Mouse (Mus musculus) ES-Bruce4 (cell line): ENCODE results near the gene Prss38. TPM values are rescaled to one million over a fixed set of nuclear protein-coding genes. Genes with fewer than 3 reads are reported as not detected.
"Not testable (repeated sequence)": the region's sequence is repeated elsewhere in the genome, so short reads cannot be mapped to it uniquely, and the experiment has no call there.

Experiments used
- H3K27ac ChIP-seq: 2 replicates; pipeline ENCODE4 v1.5.1; 2012; ENCODE audit warnings: low read length, inconsistent platforms; ENCODE audit not compliant: insufficient read depth
- H3K27me3 ChIP-seq: 2 replicates; pipeline ENCODE4 v1.6.1; 2012; ENCODE audit warnings: mild to moderate bottlenecking, low read length, inconsistent platforms; ENCODE audit not compliant: control insufficient read depth, poor library complexity, insufficient read depth, severe bottlenecking
- H3K36me3 ChIP-seq: 2 replicates; pipeline ENCODE4 v1.6.1; 2012; ENCODE audit warnings: inconsistent platforms, mild to moderate bottlenecking, low read length, moderate library complexity; ENCODE audit not compliant: control insufficient read depth, poor library complexity, insufficient read depth, severe bottlenecking
- H3K4me1 ChIP-seq: one replicate; pipeline ENCODE4 v1.8.1; 2011; ENCODE audit warnings: low read length; ENCODE audit not compliant: control insufficient read depth, insufficient read depth
- H3K4me3 ChIP-seq: 2 replicates; pipeline ENCODE4 v1.5.1; 2011; ENCODE audit warnings: low read depth, mild to moderate bottlenecking, low read length
- H3K9ac ChIP-seq: 2 replicates; pipeline ENCODE4 v1.6.1; 2012; ENCODE audit warnings: low read depth, mild to moderate bottlenecking, inconsistent platforms; ENCODE audit not compliant: poor library complexity, severe bottlenecking
- H3K9me3 ChIP-seq: replicated peaks from 2 replicates; pipeline ENCODE4 v1.6.1; 2012; ENCODE audit warnings: mild to moderate bottlenecking, low read length, inconsistent platforms; ENCODE audit not compliant: control insufficient read depth, poor library complexity, insufficient read depth, severe bottlenecking
- CTCF ChIP-seq: IDR thresholded peaks from one replicate; pipeline ENCODE4 v1.8.1; 2011; ENCODE audit warnings: low read depth, low read length
- EP300 ChIP-seq: IDR thresholded peaks from 2 replicates; pipeline ENCODE4 v1.6.1; 2011; ENCODE audit warnings: low read depth, low read length; ENCODE audit not compliant: insufficient read depth
- POLR2A ChIP-seq: IDR thresholded peaks from one replicate; pipeline ENCODE4 v1.8.1; 2011; ENCODE audit warnings: low read length; ENCODE audit not compliant: insufficient read depth
- polyA plus RNA-seq: library from polyadenylated mRNA; stranded (reverse); fragments of >200 nt; gene quantifications from 2 replicates; pipeline ENCODE4 v1.2.4, GENCODE M21; 2011; ENCODE audit warnings: low read depth; ENCODE audit not compliant: missing spikeins, insufficient read depth, insufficient read length

Prss38 gene
- polyA plus RNA-seq, 1 experiment = 0.48 TPM

GRCm38 (mm10) chr11:59387471-59387870, 12.0 kb upstream of the Prss38 start:
- Histone ChIP-seq H3K27ac (no peak overlapping the region), H3K27me3 (no peaks in the 10 kb centered on the region), H3K4me1 (peaks cover 5% of the 10 kb centered on the region), H3K4me3 (no peak overlapping the region), H3K9me3 (no peaks in the 10 kb centered on the region), H3K36me3 (no peaks in the 10 kb centered on the region), H3K9ac (no peak overlapping the region)
- TF ChIP-seq CTCF (no peak), EP300 (no peak), POLR2A (no peak)

- no peaks in the 10 kb centered on the region for H3K9me3 ChIP-seq
- no peak overlapping the region; the same call in 1 of the 2 replicates for H3K27ac ChIP-seq
- no peak overlapping the region for H3K4me3 ChIP-seq
- peaks cover 5% of the 10 kb centered on the region for H3K4me1 ChIP-seq
- no peak overlapping the region for H3K9ac ChIP-seq
- H3K36me3 ChIP-seq = no peaks in the 10 kb centered on the region
- TF ChIP-seq CTCF (no peak), POLR2A (no peak), EP300 (peak; percentile 54; the same call in 1 of the 2 replicates)
- no peaks in the 10 kb centered on the region for H3K27me3 ChIP-seq
Measured at GRCm38 (mm10) chr11:59385123-59385522, 9.7 kb upstream of the Prss38 start.

GRCm38 (mm10) chr11:59384441-59384959, 9.0 kb upstream of the Prss38 start:
- Histone ChIP-seq H3K9me3 (no peaks in the 10 kb centered on the region; the same call in 1 of the 2 replicates), H3K36me3 (no peaks in the 10 kb centered on the region), H3K4me1 (peaks cover 5% of the 10 kb centered on the region), H3K4me3 (no peak overlapping the region), H3K9ac (no peak overlapping the region), H3K27me3 (no peaks in the 10 kb centered on the region), H3K27ac (no peak overlapping the region)
- no peak for TF ChIP-seq POLR2A
- no peak for TF ChIP-seq CTCF
- no peak for TF ChIP-seq EP300

- Histone ChIP-seq H3K4me1 (peaks cover 1% of the 10 kb centered on the region), H3K27me3 (no peaks in the 10 kb centered on the region), H3K9me3 (no peaks in the 10 kb centered on the region; the same call in 1 of the 2 replicates), H3K27ac (peak overlapping the region; percentile 39), H3K36me3 (no peaks in the 10 kb centered on the region), H3K9ac (no peak overlapping the region), H3K4me3 (no peak overlapping the region)
- TF ChIP-seq POLR2A (no peak), EP300 (no peak)
Measured at GRCm38 (mm10) chr11:59379547-59379946, 4.1 kb upstream of the Prss38 start.

GRCm38 (mm10) chr11:59377999-59378398, 2.5 kb upstream of the Prss38 start:
- TF ChIP-seq EP300 = no peak
- no peak for TF ChIP-seq CTCF
- no peak for TF ChIP-seq POLR2A
- no peak overlapping the region for H3K9ac ChIP-seq
- H3K27ac ChIP-seq = no peak overlapping the region
- no peaks in the 10 kb centered on the region for H3K4me1 ChIP-seq
- no peaks in the 10 kb centered on the region for H3K27me3 ChIP-seq
- no peaks in the 10 kb centered on the region for H3K36me3 ChIP-seq
- H3K4me3 ChIP-seq = no peak overlapping the region
- H3K9me3 ChIP-seq = no peaks in the 10 kb centered on the region; the same call in 1 of the 2 replicates

- H3K36me3 ChIP-seq = no peaks in the 10 kb centered on the region
- H3K27me3 ChIP-seq = no peaks in the 10 kb centered on the region
- no peak overlapping the region for H3K9ac ChIP-seq
- H3K27ac ChIP-seq = no peak overlapping the region
- no peak overlapping the region for H3K4me3 ChIP-seq
- no peak for TF ChIP-seq POLR2A
- TF ChIP-seq CTCF = no peak
- TF ChIP-seq EP300 = no peak
- H3K4me1 ChIP-seq = no peaks in the 10 kb centered on the region
- no peaks in the 10 kb centered on the region for H3K9me3 ChIP-seq
Measured at GRCm38 (mm10) chr11:59369848-59370247, 5.6 kb downstream of the Prss38 start.

GRCm38 (mm10) chr11:59367955-59368354, 7.5 kb downstream of the Prss38 start:
- not testable (repeated sequence) for H3K9me3 ChIP-seq, H3K36me3 ChIP-seq, H3K27me3 ChIP-seq, H3K27ac ChIP-seq, H3K4me3 ChIP-seq, H3K9ac ChIP-seq, H3K4me1 ChIP-seq
